Mouse (Mus musculus): ENCODE measurements around the gene Mertk. TPM values are rescaled to one million over a fixed set of nuclear protein-coding genes. Genes with fewer than 3 reads are reported as not detected.

Mertk gene
- total RNA-seq, 2 experiments from 2014 or later: 1.0 to 1.3 TPM

DNA sequence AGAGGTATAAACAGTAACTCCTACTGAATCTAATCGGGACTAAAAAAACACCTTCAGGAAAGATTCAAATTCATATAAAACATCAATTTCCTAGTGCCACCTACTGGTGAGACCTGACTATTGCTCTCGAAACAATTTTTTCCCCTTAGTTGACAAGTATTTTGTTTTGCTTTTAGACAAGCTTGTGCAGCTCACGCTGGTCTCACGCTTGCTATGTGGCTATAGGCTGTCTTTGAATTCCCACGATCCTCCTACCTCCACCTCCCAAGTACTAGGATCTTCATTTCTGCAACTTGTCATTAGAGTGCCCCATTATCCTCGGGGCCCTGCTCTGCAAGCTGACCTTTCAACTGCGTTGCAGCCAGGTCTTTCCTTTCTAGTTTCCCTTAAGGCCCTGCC lies 118.6 kb downstream of the Mertk start:
- peak; percentile 29 for ATAC-seq (ENCODE audit: poor library complexity, severe bottlenecking)

DNA sequence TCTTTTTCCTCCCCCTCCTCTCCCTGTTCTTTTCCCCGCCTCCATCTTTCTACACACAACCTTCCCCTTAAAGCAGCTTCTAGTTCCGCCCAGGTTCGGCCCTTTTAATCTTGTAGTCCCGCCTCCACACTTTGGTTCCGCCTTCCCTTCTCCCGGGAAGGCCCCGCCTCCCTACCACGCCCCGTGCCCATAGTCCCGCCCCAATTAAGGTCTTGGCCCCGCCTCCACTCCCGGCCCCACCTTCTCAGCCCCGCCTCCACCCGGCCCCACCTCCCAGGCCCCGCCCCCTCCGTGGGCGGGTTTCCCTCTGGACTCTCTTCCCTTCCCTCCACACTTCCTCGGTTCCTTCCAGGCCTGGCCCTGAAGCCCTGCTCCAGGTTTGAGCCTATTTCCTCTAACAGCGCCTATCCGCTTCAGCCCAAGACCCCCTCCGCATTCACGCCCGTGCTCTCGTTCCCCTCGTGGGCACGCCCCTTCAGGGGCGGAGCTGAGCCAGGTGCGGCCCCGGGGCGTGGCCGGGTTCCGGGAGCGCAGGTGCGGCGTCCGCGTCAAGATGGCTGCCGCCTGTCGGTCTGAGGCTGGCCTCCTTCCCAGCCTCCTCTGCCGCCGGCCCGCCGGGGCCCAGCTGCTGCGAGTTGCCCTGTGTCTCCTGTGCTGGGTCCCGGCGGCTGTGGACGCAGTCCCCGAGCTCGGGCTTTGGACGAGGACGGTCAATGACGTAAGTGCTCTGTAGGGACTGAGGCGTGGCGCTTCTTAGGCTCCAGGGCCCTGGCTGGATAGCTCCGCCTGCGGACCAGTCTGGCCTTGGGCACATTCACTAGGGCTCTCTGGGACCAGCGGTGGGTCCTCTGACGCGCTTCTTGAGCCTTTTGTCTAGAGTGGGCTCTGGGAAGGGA lies 119.3 kb downstream of the Mertk start, which contains the start of gene Tmem87b:
Gene Tmem87b (plus strand): TSS at position 333 of the 896 bp plus-strand sequence.
- ATAC-seq (ENCODE audit: poor library complexity, severe bottlenecking): peak; percentile 86

DNA sequence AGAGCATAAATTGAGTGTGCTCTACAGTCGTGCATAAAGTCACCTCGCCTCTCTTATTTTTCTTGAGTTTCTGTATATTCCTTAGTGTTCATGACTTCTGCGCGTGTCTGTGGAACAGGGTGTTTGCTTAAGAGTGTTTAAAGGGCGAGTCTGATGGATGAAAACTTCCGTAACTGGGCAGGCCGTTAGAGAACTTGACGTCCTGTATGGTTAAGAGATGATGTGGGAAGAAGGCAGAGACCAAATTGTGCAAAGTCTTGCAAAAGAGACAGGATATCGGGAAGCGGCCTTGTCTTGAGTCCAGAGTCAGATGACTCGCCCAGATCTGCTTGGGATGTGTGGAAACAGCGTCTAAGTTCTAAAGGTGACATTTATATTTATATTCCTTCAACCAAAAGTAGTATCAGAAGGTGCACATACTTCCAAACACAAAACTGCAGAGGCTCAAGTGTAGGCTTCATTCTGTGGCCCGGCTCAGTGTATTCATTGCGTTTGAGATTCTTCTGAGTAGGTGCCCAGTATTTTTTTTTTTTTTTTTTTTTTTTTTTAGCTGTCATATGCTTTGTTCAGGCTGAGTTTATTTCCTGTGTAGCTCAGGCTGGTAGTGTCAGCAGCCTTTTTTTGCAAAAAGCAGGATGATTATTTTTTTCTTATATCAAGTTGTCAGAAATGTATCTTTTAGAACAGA lies 120.3 kb downstream of the Mertk start:
- peak; percentile 2; the same call in 1 of the 2 replicates for ATAC-seq (ENCODE audit: poor library complexity, severe bottlenecking)

DNA sequence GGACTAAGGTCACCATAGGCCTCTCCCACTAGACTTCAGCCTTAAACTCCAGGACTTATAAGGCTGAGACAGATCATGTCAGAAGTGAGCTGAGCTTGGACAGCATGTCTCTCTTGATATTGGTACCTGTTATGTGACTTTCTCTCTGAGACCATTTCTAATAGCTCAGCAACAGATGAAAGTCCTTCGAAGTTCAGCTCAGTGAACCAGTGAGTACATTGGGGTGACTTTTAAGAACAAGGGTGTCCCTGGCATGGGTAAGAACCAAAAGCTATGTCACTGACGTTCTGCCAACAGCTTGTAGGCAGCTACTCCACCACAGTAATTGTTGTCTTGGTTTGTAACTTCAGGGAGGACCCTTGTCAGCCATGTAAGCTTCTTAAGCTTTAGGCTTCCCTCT lies 121.9 kb downstream of the Mertk start:
- no peak for ATAC-seq (ENCODE audit: poor library complexity, severe bottlenecking)

DNA sequence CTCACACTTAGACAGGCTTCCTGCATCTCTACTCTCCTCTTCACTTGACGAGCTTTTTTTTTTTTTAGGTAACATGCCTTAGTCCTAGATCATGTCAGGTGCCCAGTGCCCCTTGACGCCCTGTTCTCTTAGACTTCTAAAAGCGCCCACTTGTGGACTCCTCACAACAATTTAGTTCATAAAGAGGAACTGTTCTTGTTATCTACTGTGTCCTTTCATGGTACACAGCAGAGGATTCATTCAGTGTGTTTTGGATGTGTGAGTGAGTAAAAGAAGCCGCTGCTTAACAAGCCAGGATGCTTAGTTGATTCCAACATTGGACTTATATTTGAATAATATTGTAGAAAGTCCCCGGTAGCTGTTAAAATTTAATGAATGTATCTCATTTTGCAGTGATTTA lies 125.1 kb downstream of the Mertk start:
- no peak for ATAC-seq (ENCODE audit: poor library complexity, severe bottlenecking)

DNA sequence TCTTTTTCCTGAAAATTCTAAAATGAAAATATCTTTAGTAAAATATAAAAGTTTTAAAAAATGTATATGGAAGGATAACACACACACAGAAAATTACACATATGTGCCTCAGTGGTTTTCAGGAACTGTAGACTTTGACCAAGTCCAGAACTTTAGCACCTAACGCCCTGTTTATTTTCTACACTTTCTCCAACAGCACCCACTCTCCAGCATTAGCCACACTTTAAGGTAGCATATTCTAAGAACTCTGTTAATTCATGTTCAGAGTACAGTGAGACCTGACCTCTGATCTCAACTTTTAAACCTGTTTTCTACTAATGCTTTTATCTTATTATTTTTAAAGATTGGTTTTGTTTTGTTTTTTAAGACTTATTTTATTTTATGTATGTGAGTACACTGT lies 129.0 kb downstream of the Mertk start:
- ATAC-seq (ENCODE audit: poor library complexity, severe bottlenecking): no peak

DNA sequence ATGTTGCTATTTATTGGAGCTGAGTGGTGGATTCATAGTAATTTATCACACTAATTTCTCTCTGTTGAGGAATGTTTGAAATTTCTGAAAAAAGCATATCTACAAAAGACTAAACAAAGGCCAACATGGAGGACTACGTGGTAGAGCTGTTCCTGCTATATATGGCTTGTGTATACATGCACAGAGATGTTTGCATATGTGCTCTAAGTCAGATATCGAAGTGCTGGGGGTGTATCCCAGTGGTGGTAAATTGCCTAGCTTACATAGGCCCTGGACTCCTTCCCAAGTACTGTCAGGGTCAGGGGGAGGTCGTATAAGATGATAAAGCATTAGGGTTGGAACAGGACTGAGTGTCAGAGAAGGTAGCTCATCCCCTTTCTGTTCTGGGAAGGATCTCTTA lies 133.9 kb downstream of the Mertk start:
- no peak for ATAC-seq (ENCODE audit: poor library complexity, severe bottlenecking)

DNA sequence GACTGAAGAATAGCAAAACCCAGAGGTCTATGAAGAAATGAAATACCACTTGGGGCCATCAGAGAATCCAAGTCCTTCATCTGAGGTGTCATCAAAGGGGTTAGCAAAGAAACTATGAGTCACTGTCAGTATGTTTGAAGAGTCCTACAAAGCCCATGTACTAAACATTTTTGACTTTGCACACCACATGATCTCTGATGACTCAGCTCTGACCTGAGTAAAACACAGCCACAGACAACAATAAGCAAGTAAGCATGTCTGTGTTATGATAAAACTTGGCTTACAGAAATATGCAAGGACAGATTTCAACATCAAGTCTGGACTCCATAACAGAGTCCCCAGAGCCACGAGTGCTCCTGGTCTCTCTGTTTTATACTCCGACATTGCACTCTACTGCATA lies 134.3 kb downstream of the Mertk start:
- ATAC-seq (ENCODE audit: poor library complexity, severe bottlenecking): no peak

DNA sequence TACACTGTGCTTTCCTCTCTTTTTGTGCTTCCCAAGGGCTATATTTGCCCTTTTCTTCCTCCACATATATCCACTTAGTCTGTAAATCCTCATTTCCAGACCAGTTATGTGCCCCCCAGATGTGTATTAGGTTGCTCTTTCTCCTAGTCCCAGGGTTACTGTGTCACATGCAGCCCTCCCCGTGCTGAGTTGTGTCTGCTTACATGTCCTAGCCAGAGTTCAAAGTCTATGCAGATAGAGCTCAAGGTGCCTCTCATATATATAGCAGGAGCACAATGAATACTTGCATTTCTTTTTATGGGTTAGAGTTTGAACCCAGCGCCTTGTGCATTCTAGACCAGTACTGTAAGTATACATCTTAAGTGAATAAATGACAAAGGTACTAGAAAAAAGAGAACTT lies 134.7 kb downstream of the Mertk start:
- ATAC-seq (ENCODE audit: poor library complexity, severe bottlenecking): no peak

DNA sequence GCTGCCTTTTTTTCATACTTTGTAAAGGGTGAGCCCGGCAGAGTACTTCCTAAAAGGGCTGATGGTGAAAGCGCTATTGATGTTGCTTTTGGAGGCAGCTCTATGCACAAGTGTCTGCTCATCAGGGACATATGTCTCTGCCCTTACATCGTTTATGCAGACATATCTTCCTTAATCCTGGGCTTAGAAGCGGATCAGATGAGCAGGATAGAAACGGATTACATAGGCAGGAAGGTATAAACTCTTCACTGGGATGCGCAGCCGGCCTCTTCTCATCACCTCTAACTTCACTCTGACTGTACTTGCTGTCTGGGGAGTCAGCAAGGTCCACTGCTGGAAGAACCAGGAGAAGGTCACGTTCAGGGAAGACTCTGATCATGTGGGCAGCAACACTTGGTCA lies 138.8 kb downstream of the Mertk start:
- ATAC-seq (ENCODE audit: poor library complexity, severe bottlenecking): no peak

DNA sequence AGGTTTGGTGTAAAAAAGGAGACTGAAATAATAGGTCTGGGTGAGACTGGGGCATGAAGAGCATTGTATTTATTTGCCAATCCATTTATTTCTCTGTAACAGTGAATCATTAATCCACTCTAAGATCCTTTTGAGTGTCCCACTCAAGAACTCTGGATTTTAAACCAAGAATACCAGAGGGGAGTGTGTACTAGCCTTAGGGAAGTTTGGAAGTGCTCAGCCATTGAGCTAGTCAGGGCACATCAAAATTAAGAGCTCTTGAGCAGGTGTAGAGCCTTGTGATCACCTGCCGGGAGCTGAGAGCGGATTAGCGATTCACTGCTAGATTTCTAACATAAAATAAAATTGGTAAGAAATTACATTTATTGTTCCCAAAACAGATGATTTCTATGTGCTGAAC lies 139.9 kb downstream of the Mertk start:
- no peak for ATAC-seq (ENCODE audit: poor library complexity, severe bottlenecking)

DNA sequence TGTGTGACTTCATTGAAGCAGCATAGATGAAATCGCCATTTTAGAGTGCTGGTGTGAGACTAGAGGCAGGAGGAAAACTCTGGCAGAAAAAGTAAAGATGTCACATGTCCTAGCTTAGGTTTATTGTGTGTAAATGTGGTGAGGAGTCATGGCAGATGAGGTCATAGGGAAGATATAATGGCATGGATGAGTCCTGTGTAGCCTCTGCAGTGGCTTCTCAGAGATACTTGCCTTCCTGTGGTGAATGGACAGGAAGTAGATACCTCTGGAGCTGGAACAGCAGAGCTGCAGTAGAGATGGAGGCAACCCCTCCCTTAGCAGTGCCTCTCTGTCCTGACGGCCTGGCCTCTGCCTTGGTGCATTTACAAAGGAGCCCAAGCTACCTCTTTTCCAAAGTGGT lies 140.7 kb downstream of the Mertk start:
- no peak for ATAC-seq (ENCODE audit: poor library complexity, severe bottlenecking)

DNA sequence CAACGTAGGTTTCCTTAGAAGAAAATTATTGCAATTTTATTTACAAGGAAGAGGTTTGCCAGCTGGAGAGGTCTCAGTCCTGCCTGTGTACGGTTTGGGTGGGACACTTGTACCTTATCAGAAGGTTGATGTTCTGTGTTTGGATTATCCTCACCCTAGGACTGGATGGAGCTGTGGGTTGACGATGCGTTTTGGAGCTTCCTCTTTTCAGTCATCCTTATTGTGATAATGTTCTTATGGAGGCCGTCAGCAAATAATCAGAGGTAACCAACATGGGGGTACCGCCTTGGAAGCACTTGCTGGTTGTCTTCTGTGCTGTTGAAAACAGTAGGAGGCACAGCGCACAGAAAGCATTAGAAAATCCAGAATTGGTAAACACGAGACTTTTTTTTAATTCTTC lies 143.7 kb downstream of the Mertk start:
- no peak for ATAC-seq (ENCODE audit: poor library complexity, severe bottlenecking)

DNA sequence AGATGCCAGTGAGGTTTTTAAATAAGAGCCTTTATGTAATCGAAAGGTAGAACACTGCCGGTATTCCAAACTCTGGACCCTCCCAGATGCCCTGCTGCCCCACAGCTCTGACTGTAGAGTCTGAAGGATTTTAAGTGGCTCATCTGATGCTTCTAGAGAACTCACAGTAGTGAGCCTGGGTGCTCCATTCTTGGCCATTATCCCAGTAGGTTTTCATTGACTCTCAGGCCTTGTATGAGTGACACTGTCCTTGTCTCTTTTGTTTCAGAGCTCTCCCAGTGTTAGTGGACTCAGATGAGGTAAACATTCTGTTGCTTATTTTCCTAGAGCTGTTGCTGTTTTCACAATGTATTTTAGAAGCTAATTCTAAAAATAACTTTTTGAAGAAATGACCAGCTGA lies 151.3 kb downstream of the Mertk start:
- no peak for ATAC-seq (ENCODE audit: poor library complexity, severe bottlenecking)

Other genes starting within 250 kb of the Mertk start
- not detected in 2 replicates for gene Spdye4c, start 107.7 kb upstream of the Mertk start, total RNA-seq (2015)
- not detected in 2 replicates for gene Spdye4c, start 107.7 kb upstream of the Mertk start, total RNA-seq (2017)
- 53.6 and 63.7 TPM in 2 replicates for gene Anapc1, start 11.6 kb upstream of the Mertk start, total RNA-seq (2015)
- gene Anapc1, start 11.6 kb upstream of the Mertk start, total RNA-seq (2017): 56.1 and 72.0 TPM in 2 replicates
- 6.0 and 7.5 TPM in 2 replicates for gene Tmem87b, start 119.2 kb downstream of the Mertk start, total RNA-seq (2015)
- 12.9 and 14.0 TPM in 2 replicates for gene Tmem87b, start 119.2 kb downstream of the Mertk start, total RNA-seq (2017)
- gene Fbln7, start 164.0 kb downstream of the Mertk start, total RNA-seq (2015): not detected in 2 replicates
- not detected in 2 replicates for gene Fbln7, start 164.0 kb downstream of the Mertk start, total RNA-seq (2017)
- 3.9 and 7.9 TPM in 2 replicates for gene Zc3h8, start 245.1 kb downstream of the Mertk start, total RNA-seq (2015)
- 4.7 and 6.9 TPM in 2 replicates for gene Zc3h8, start 245.1 kb downstream of the Mertk start, total RNA-seq (2017)

Measured in megakaryocyte, adult 5-6 weeks (primary cell).